Mouse (Mus musculus) T-helper 17 cell (primary cell): ENCODE data around the gene Csnk2b.
"Not testable (repeated sequence)": the region's sequence is repeated elsewhere in the genome, so short reads cannot be mapped to it uniquely, and the experiment has no call there.

Source experiments
- in situ Hi-C, 2 experiments: fragments of 300-600 bp; cut with MboI, MseI; formaldehyde crosslinking; loops; 1 replicate in 1 of 2; 2 replicates in 1 of 2; pipeline ENCODE4 v1.15.1; 2025; ENCODE audit warnings: high pct_unique_total_duplicates in 2 of 2

The Csnk2b gene

GRCm38 (mm10) chr17:35153077-35153476, 31.2 kb upstream of the Csnk2b start:
- in situ Hi-C loops: no loop called here

DNA sequence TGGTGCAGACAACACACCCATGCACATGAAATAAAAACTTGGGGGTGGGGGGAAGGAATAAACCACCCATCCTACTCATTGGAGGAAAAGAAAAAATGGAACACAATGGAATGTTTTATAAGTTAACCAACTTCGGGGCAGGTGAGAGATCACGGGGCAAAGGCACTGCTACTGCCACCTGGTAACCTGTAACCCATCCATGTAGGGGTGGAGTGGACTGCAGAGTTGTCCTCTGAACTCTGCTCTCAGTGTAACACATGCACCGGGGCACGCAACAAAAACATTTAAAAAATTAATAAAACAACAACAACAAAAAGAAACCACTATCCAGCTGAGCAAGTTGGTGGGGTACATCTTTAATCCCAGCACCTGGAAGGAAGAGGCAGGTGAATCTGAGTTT, 30.3 kb upstream of the Csnk2b start:
- in situ Hi-C loops: no loop called here

- in situ Hi-C loops: no loop called here
These were observed 26.2 kb upstream of the Csnk2b start for GRCm38 (mm10) chr17:35147922-35148639.

GRCm38 (mm10) chr17:35147348-35147747, 25.5 kb upstream of the Csnk2b start:
- in situ Hi-C loops: no loop called here

- in situ Hi-C loops: no loop called here
These were observed 24.3 kb upstream of the Csnk2b start for GRCm38 (mm10) chr17:35146139-35146538.

- in situ Hi-C loops: no loop called here
These were observed 20.1 kb upstream of the Csnk2b start for GRCm38 (mm10) chr17:35141971-35142370.

GRCm38 (mm10) chr17:35140490-35140996, 18.7 kb upstream of the Csnk2b start:
- in situ Hi-C loops: no loop called here

DNA sequence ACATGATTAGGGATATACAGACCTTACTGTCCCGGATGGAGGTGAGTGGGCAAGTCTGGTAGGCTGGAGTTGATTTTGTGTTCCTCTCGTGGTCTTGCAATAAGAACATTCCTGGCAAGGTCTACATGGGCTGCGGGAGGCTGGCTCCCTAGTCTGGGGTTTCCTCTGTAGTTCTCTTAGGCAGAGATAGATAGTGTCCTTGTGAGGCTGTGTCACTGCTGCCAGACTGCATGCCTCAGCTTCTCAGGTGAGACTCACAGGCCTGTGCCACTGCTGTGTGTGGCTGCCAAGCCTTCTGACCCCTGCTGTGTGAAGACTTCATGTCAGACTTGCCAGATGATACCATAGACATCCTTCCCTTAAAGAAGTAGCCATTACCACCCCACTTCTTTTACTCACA, 17.4 kb upstream of the Csnk2b start:
- in situ Hi-C loops: no loop called here

DNA sequence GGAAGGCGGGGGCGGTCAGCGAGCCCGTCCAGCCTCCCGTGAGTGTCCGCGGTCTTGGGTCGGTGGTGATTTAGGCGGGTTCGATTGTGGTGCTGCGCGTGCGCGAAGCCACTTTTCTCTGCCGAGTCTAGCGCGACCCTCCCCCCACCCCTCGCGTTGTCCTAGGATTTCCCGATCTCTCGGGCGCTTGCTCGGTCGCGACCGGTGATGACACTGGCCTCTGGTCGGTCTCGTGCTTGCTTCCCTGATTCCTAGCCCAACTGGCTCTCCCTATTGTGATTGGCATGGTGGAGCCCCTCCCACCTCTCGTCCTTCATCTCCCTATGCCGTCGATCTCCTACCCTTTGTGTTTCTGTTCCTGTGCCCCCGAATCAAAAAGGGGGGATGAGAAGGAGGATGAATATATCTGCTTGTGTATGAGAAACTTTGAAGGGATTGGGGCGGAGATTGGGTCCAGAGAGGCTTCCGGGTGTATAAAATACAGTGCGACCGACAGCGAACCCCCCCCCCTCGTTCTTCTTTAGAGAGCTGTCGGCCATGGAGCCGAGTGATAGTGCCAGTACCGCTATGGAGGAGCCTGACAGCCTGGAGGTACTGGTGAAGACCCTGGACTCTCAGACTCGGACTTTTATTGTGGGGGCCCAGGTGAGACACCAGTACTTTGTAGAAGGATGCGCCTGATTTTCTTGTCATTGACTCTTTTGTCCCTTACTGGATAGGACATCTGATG, 13.9 kb upstream of the Csnk2b start:
- in situ Hi-C loops: no loop called here

DNA sequence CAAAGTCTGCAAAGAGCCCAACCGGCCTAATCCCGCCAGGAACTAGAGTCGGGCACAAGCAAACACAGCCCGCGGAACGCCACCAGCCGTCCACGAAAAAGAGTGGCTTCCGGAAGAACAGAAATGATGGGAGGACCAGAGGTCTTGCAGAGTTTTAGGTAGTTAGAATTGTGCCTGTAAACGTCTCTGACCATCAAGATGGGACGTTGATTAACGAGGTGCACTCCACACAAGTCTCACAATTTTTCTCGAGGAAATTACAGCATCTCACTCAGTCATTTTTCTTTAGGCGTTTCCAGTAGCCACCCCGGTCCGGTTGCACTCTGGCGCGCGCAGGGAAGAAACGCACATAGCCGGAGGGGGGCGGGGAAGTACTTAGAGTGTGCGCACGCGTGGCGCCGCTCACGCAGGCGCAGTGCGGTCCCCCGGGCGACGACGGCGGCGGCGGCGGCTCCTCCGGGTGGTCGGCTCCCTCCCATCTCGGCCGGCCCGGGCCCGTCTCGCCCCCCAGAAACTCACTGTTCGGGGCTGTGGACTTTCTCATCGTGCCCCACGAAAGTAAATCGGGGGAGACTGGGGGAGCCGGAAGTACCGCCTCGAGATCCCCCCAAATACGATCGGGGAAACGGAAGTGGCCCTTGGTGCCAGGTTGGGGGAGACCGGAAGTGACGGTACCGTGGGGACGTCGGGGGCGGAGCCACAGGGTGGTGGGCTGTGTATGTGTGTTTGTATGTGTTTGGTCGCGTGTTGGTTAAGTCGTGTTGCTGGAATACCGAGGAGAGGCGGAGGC, 13.1 kb upstream of the Csnk2b start, which contains the start of gene Bag6:
TSS of gene Bag6 (plus strand) at position 378 of the 790 bp plus-strand sequence.
- in situ Hi-C loops: no loop called here

DNA sequence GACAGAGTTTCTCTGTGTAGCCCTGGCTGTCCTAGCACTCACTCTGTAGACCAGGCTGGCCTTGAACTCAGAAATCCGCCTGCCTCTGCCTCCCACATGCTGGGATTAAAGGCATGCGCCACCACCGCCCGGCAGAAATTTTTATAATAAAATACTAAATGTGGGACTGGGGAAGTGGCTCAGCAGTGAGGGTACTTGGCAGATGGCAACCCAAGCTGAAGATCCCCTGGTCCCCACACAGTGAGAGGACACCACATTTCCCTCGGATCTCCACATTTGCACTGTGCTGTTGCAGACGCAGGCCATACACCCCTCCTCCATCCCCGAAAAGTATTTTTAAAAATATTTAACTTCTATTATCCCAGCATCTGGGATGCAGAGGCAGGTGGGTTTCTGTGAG, 11.7 kb upstream of the Csnk2b start:
- in situ Hi-C loops: no loop called here

DNA sequence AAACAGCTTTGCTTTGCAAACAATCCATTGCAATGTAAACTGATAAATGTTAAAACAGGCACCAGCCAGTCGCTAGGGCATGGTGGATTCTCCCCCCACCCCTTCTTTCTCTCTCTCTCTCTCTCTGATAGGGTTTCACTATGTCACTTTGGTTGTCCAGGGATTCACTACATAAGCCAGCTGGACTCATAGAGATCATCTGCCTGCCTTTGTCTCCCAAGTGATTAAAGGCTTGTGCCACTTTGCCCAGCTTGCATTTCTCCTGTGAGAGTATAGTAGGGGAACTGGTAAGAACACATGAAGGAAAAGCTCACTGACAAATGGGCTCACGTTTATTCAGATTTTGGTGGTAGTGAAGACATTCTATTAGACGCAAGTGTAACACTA, 10.3 kb upstream of the Csnk2b start:
- in situ Hi-C loops: no loop called here

DNA sequence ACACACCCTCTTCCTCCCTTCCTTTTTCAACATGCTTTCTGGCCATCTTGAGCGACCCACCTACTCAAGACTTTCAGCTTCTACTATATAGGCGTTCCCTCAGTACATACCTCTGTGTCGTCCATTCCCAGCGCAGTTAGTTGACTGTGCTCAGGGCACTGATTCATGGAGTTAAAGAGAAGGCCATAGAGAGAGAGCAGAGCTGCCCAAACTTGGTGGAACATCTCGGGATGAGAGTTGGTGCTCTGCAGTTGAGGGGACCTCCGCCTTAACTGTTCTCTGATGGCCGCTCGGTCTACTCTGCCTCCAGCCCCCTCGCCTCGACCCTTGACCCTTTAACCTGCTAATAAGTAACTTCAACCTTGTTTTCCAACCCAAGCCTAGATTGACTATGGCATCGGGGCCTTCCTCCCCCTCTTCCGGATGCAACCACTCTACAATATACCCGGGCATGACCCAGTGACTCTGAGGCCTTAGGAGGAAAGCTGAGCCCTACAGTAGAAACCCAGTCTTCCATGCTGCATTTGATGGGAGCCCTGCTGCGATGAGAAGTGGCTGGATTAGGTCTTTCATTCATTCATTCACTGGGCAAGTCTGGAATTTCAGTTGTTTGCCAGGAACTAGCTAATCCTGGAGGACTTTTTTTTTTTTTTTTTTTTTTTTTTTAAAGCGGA, 9.8 kb upstream of the Csnk2b start, which contains the start of gene Apom:
TSS of gene Apom (minus strand) at position 551 of the 674 bp plus-strand sequence.
- in situ Hi-C loops: no loop called here

- in situ Hi-C loops: no loop called here
These were observed 9.2 kb upstream of the Csnk2b start for GRCm38 (mm10) chr17:35131038-35131437.

DNA sequence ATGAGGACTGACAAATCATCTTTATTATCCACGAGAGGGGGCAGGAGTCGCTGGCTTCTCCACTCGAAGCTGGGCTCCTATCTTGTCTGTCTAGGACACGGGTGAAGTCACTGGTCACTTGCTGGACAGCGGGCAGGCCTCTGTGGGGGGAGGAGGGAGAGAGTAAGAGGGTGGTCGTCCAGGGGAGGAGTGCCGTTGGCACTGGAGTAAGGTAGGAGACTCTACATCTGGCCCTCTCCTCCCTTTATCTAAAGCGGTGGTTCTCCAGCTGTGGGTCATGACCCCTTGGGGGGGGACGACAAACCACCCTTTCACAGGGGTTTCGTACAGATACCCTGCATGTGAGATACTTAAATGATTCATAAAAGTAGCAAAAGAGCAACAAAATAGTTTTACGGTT, 7.1 kb upstream of the Csnk2b start:
- in situ Hi-C loops: no loop called here

DNA sequence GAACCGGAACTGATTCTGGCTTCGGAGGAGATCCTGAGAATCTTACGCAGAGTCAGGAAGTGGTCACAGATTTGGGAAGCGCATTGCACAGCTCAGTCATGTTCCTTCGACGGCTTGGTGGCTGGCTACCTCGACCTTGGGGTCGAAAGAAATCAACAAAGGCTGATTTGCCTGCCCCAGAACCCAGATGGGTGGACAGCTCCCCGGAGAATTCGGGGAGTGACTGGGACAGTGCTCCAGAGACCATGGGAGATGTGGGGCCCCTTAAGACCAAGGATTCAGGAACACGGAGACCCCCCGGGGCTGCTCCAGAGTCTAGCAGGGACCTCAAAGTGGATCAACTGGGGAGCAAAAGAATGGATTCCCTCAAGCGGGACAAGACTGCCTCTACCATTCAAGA, 5.2 kb upstream of the Csnk2b start:
- in situ Hi-C loops: no loop called here

DNA sequence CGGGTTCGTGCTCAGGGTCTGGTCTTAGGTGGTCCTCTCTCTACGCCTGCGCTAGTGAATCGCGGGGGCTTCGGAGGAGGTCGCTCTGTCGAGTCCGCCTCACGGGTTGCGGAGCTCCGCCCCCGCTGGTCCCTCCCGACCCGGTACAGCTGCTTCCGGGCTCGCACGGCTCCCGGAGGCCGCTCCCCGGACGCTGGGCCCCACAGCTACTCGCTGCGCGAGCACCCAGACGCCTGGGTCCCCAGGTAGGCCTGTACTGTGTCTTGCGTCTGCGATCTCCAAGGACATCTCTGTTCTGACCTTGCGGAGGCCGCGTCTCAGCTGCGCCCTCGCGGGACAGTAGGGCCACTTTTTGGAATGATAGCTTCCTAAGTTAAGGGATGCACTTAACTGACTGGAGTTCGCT, 4.4 kb upstream of the Csnk2b start, which contains the start of gene D17H6S53E:
TSS of gene D17H6S53E (plus strand) at position 168 of the 406 bp plus-strand sequence.
- in situ Hi-C loops: no loop called here

- in situ Hi-C loops: no loop called here
These were observed 3.7 kb upstream of the Csnk2b start for GRCm38 (mm10) chr17:35125578-35125977.

GRCm38 (mm10) chr17:35125081-35125480, 3.2 kb upstream of the Csnk2b start:
- in situ Hi-C loops: no loop called here

GRCm38 (mm10) chr17:35124261-35124896, 2.5 kb upstream of the Csnk2b start:
- in situ Hi-C loops: not testable (repeated sequence)

DNA sequence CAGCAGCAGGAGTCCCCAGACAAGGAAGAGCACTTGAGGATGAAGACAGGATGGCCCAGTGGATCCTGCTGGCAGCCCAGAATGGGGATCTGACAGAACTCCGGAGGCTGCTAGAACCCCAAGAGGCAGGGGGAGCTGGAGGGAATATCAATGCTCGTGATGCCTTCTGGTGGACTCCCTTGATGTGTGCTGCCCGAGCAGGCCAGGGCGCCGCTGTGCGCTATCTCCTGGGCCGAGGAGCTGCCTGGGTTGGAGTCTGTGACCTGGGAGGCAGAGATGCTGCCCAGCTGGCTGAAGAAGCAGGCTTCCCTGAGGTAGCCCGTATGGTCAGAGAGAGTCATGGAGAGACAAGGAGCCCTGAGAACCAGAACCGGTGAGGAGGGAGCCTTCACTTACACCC, 1.4 kb upstream of the Csnk2b start:
- in situ Hi-C loops: not testable (repeated sequence)
